Mouse (Mus musculus) layer of hippocampus, postnatal 36 days (tissue): Measurements from ENCODE around the gene Trim43a. TPM values are rescaled to one million over a fixed set of nuclear protein-coding genes. Genes with fewer than 3 reads are reported as not detected.

Source experiments
- total RNA-seq, 2 experiments: library from RNA; stranded (reverse); gene quantifications; 2 replicates each; pipeline ENCODE4 v1.2.3; 2021

The Trim43a gene
- total RNA-seq, 2 experiments from 2014 or later, result 1.4 to 1.5 TPM

Other genes with a start within 250 kb of the Trim43a start
- gene Snx14, start 141.9 kb upstream of the Trim43a start, total RNA-seq, result 10 to 100 TPM; 49.9 to 52.9 TPM
- gene Gm20537, start 124.3 kb upstream of the Trim43a start, total RNA-seq, result not detected
- 10 to 100 TPM; 69.5 to 70.8 TPM for gene Syncrip, start 98.3 kb upstream of the Trim43a start, total RNA-seq
- gene Zfp949, start 32.9 kb upstream of the Trim43a start, total RNA-seq, result 10 to 100 TPM; 22.4 to 24.7 TPM
- 10 to 100 TPM; 25.5 to 28.1 TPM for gene Mthfsl, start 139.4 kb downstream of the Trim43a start, total RNA-seq
- not detected for gene Bcl2a1d, start 151.0 kb downstream of the Trim43a start, total RNA-seq